Mouse (Mus musculus) E14TG2a.4 (cell line): Measurements from ENCODE around the gene Ribc2.

ENCODE experiments used
- CTCF ChIP-seq: conservative IDR thresholded peaks from 2 replicates; pipeline ENCODE4 v1.5.1; 2014; ENCODE audit warnings: low read length
- NANOG ChIP-seq: IDR thresholded peaks from 2 replicates; pipeline ENCODE4 v1.6.1; 2014; ENCODE audit warnings: borderline replicate concordance, low read length, mixed read lengths

- TF ChIP-seq CTCF (no peak), NANOG (no peak)
Measured at GRCm38 (mm10) chr15:85132193-85132520, 279 bp downstream of the Ribc2 start.
